Mouse (Mus musculus): ENCODE results near the gene Pcdh19.
"Not testable (repeated sequence)": the region's sequence is repeated elsewhere in the genome, so short reads cannot be mapped to it uniquely, and the experiment has no call there.

Gene Pcdh19

GRCm38 (mm10) chrX:133688840-133689239 lies at the start of gene Pcdh19:
Gene Pcdh19, minus strand, starts transcription at chrX:133688987.
- peak; percentile 78 for DNase-seq (ENCODE audit: extremely low spot score)

DNA sequence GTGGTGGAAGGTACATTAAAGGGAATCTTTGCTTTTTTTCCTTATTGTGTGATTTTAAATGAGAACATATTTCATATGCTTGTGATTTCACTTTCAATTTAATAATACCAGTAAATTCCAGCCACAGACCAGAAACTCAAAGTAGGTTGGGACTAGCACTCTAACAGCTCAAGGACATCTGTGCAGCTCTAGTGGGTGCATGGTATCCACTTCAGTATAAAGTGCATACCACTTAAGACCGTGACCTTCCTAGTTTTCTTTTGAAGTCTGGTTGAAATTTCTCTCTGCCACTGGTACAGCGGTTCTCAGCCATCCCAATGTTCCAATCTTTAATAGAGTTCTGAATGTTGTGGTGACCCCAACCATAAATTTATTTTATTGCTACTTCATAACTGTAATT lies 47.1 kb upstream of the Pcdh19 start:
- DNase-seq (ENCODE audit: extremely low spot score), result no peak

- DNase-seq (ENCODE audit: extremely low spot score), result peak; percentile 4
Observed at GRCm38 (mm10) chrX:133734984-133735383, 46.2 kb upstream of the Pcdh19 start.

DNA sequence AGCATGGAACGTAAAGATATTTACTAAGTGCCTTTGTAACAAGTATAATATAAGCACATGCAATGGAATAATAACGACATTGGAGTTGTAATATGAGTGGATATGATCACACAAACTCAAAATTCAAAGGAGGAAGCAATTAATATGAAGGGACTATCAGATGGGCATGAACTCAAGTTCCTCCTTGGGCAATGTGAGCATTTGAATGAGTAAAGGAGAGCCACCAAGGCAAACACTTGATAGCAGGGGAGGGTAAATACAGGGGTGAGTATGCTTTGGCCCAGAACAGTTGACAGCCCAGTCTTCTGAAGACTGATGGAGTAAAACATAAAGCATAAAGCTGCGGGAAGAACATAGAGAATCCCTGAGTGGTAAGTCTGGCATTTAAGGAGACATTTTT lies 32.7 kb upstream of the Pcdh19 start:
- DNase-seq (ENCODE audit: extremely low spot score), result no peak

DNA sequence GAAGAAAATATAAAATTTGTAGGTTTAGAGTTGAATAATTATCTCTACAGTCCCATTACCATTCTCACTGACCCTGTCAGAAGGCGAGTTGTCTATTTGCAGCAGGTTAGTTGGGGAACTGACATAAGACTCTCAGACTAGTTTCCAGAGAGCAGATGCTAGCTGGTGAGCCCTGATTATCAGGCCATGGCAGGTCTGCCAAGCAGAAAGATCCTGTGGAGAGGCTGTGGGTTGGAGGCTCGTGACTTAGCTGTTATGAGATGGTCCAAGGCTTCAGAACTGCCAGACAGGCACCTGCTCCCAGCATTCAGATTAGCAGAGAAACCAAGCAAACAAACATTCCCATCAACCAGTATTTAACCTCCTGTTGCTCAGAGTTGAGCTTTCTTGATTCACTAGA lies 21.8 kb upstream of the Pcdh19 start:
- DNase-seq (ENCODE audit: extremely low spot score), result no peak

DNA sequence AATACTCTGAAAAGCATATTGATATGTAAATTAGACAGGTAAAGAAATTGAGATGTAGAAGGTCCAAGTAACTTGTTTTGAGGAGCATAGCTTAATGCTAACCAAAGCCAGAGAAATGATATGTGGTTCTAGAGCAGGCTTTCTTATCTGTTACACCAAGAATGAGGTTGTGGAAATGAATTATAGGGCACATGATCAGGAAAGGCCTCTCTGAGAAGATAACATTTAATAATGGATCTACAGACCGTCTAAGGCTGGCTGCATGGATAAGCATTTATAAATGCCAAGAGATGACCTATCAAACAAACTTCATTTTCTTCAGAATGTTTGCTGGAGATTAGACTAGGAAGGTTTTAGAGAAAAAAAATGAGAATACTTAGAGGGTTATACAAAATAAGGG lies 14.1 kb upstream of the Pcdh19 start:
- no peak for DNase-seq (ENCODE audit: extremely low spot score)

DNA sequence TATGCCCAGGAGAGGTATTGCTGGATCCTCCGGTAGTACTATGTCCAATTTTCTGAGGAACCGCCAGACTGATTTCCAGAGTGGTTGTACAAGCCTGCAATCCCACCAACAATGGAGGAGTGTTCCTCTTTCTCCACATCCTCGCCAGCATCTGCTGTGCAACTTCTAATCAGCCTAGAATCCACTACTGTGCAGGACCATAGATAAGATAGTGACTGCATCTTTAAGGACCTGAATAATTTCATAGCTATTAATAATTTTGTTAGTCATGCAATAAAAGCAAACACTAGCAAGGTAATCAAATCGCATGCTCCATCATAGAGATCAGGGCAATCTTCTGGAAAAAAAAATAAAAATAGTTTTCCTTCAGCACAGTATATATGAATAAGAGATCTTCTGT lies 9.1 kb upstream of the Pcdh19 start:
- not testable (repeated sequence) for DNase-seq (ENCODE audit: extremely low spot score)

GRCm38 (mm10) chrX:133696461-133696860 lies 7.7 kb upstream of the Pcdh19 start:
- no peak for DNase-seq (ENCODE audit: extremely low spot score)

DNA sequence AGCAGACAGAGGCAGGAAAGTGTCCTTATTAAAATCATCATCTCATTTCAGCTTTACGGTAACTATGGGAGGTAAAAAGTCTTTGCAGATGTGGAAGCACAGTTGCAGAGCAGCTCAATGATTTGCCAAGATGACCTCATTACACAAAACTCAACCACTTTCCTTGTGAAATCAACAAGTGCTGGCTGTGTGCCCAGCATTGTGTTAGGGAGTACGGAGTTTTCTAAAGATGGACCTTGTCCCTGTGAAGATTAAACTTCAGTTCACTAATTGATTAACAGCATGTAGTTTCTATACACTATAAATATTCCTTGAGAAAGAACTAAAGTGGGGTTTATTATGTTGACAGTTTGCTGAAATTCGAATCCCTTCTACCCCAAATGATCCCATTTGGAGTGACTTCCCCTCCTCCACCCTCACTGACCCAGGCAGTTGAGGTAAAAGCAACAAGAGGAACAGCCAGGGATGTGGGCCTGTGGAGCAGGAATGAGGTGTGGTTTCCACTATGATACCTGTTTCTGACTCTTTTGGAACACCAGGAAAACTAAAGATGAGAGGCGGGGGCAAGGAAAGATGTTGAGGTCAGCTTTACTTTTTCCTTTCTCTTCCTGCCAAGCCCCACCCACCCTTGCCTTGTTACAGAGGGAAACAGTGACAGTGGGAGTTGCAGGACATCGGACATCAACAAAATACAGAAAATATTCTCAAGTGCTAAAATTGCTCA lies 4.4 kb upstream of the Pcdh19 start:
- no peak for DNase-seq (ENCODE audit: extremely low spot score)

- DNase-seq (ENCODE audit: extremely low spot score), result no peak
Observed at GRCm38 (mm10) chrX:133692392-133692790, 3.6 kb upstream of the Pcdh19 start.

GRCm38 (mm10) chrX:133691581-133692391 lies 3.0 kb upstream of the Pcdh19 start:
- peak; percentile 60 for DNase-seq (ENCODE audit: extremely low spot score)

- no peak for DNase-seq (ENCODE audit: extremely low spot score)
Observed at GRCm38 (mm10) chrX:133690822-133691221, 2.0 kb upstream of the Pcdh19 start.

GRCm38 (mm10) chrX:133689576-133690250 lies 926 bp upstream of the Pcdh19 start:
- DNase-seq (ENCODE audit: extremely low spot score), result peak; percentile 31

- DNase-seq (ENCODE audit: extremely low spot score), result no peak
Observed at GRCm38 (mm10) chrX:133688156-133688555, 631 bp downstream of the Pcdh19 start.

GRCm38 (mm10) chrX:133687666-133688151 lies 1.1 kb downstream of the Pcdh19 start:
- DNase-seq (ENCODE audit: extremely low spot score), result peak; percentile 34

DNA sequence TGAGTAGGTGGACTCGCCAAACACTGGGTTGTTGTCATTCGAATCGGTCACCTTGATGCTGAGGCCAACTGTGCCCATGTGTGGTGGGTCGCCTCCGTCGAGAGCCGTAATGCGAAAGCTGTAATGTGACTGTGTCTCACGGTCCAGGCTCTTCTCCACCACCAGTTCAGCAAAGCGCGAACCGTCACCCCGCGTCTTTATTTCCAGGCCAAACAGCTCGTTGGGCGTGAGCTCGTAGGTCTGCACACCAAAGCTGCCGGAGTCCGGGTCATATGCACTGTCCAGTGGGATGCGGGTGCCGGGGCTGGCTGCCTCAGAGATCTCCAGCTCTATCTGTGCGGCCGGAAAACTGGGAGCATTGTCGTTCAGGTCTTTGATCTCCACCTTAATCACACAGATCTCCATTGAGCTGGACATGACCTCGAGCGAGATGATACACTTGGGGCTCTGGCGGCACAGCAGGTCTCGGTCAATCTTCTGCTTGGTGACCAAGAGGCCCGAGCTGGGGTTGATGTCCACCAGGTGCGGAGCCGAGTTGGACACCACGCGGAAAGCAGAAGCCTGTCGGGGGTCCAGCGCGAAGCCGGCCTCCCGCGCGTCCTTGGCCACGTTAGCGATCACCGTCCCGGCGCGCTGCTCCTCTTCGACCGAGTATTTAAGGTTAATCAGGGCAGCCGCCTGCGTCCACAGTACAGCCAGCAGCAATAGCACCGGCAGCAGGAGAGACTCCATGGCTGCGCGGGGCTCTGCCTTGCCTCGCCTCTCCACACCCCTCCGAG lies 2.1 kb downstream of the Pcdh19 start:
- DNase-seq (ENCODE audit: extremely low spot score), result peak; percentile 9

GRCm38 (mm10) chrX:133685572-133685971 lies 3.2 kb downstream of the Pcdh19 start:
- DNase-seq (ENCODE audit: extremely low spot score), result no peak

DNA sequence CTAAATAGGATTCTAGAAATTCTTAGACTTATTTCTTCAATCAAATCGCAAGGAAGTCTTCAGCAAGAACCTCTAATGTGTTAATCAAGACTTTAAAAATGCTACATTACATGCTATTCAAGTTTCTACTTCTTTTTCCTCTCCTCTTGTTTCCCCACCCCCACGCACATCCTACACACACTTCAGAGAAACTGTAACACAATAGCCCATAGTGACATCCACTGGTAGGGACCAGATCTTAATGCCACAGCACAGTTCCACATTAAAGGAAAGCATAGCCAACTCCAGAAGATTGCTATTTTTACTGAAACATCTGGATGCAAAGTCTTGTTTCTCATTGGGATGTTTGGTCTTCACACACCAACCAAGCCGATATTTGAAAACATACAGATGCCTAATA lies 4.8 kb downstream of the Pcdh19 start:
- no peak for DNase-seq (ENCODE audit: extremely low spot score)

GRCm38 (mm10) chrX:133675121-133675520 lies 13.7 kb downstream of the Pcdh19 start:
- no peak for DNase-seq (ENCODE audit: extremely low spot score)

GRCm38 (mm10) chrX:133673796-133674195 lies 15.0 kb downstream of the Pcdh19 start:
- DNase-seq (ENCODE audit: extremely low spot score), result no peak

DNA sequence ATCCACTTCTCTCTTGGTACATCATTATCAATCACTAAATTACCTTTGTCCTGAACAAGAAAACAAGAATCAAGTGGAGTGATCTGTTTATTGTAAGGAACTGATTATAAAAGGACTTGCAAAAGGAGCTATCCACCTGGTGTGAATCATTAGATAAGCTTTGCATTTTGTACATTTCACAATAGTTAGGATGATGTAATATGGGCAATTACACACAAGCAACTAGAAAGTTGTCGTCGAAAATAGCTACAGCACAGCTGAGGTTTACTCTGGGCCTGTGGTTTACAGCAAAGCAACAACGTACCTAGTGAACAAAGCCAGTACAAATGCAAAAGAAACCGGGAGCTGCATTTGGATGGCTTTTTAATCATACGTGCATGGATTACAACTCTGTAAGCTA lies 28.7 kb downstream of the Pcdh19 start:
- DNase-seq (ENCODE audit: extremely low spot score), result no peak
